Comparison of ENCODE assay signal across 21 mouse cellular contexts in the genomic region with DNA sequence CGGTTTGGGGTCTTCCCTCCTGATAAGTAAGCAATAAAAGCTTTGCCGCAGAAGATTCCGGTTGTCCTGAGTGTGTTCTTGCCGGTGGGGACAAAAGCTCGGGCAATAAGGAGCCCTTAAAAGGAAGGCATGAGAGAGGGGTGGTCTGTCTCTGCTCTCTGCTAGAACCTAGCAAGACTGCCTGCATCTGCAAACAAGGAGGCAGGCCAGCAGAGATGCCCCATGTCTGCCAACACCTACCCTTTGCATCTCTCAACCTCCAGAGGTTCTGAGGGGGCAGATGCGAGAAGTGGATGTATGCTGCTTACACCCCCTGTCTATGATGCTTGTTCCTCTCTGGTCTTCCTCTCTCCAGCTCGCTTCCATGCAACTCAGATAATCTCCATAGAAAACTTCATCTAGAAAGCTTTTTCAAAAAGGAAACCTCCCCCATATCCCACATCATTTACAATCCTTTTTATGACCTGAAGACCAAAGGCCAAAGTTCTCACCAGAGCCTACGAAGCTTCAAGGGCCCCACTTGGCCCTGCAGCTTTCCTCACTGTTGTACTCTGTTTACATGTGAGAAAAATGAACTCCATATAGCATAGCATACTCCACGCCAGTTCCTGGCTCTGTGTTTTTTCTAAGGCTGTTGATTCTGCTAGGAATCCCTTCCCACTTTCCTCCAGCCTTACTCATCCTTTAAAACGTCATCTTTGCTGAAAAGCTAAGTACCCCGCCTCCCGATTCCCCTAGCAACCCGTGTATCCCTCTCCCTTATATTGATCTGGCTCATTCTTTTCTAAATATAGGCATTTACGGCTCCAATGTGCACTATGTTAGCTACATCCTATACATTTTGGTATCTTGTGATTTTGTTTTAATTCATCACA.
"Had no signal": no experiment of that assay in that cellular context is flagged by ENCODE, and none has a peak within 500 bp of the region (broad histone marks: within the 10 kb centered on the region; RNA-seq: fewer than 3 reads in every experiment).

No protein-coding gene starts in this region.

- ATAC-seq: liver, postnatal 0 days; lung, postnatal 0 days; midbrain, embryonic 15.5 days had no signal

- DNase-seq: kidney, adult 11 months; kidney, adult 8-10 months; kidney, postnatal 25 days; left cerebral cortex, postnatal 4 days; liver, postnatal 0 days; lung, embryonic 14.5 days; right cerebral cortex, adult 18-20 months; right cerebral cortex, postnatal 14 days; right cerebral cortex, postnatal 4 days; spleen, adult 18-20 months; thymus, postnatal 25 days had no signal

- H3K4me2 ChIP-seq: limb, embryonic 12.5 days; limb, embryonic 15.5 days; liver, embryonic 11.5 days; lung, embryonic 14.5 days; midbrain, embryonic 12.5 days; midbrain, embryonic 15.5 days; neural tube, embryonic 12.5 days; neural tube, embryonic 15.5 days had no signal

- H3K4me3 ChIP-seq: limb, embryonic 12.5 days; limb, embryonic 15.5 days; midbrain, embryonic 12.5 days; midbrain, embryonic 15.5 days; neural tube, embryonic 12.5 days; neural tube, embryonic 15.5 days had no signal

- H3K4me1 ChIP-seq: limb, embryonic 15.5 days; midbrain, embryonic 12.5 days; midbrain, embryonic 15.5 days; neural tube, embryonic 12.5 days; neural tube, embryonic 15.5 days had no signal

- H3K9ac ChIP-seq: limb, embryonic 12.5 days; limb, embryonic 15.5 days; liver, embryonic 14.5 days; liver, postnatal 0 days; lung, embryonic 14.5 days; midbrain, embryonic 12.5 days; midbrain, embryonic 15.5 days; neural tube, embryonic 12.5 days; neural tube, embryonic 15.5 days had no signal

- H3K27me3 ChIP-seq: limb, embryonic 12.5 days; limb, embryonic 15.5 days; midbrain, embryonic 12.5 days; midbrain, embryonic 15.5 days; neural tube, embryonic 12.5 days; neural tube, embryonic 15.5 days had no signal

- H3K9me3 ChIP-seq: limb, embryonic 12.5 days; limb, embryonic 15.5 days; midbrain, embryonic 12.5 days; midbrain, embryonic 15.5 days; neural tube, embryonic 12.5 days; neural tube, embryonic 15.5 days had no signal

- H3K36me3 ChIP-seq: limb, embryonic 12.5 days; limb, embryonic 15.5 days; midbrain, embryonic 12.5 days; midbrain, embryonic 15.5 days; neural tube, embryonic 12.5 days; neural tube, embryonic 15.5 days had no signal

- H3K27ac ChIP-seq: limb, embryonic 12.5 days; limb, embryonic 15.5 days; liver, embryonic 14.5 days; macrophage; midbrain, embryonic 12.5 days; midbrain, embryonic 15.5 days; neural tube, embryonic 12.5 days; neural tube, embryonic 15.5 days had no signal
